In genomic region chr5:134965473-134965851, GRCm38 (mm10) we compare ENCODE assay signal across 8 mouse cellular contexts. TPM values are rescaled to one million over a fixed set of nuclear protein-coding genes. Genes with fewer than 3 reads are reported as not detected.
DNase-seq lines count a peak whose midpoint lies in the region; ATAC-seq and TF ChIP-seq lines count a peak whose summit lies in the region.

No protein-coding gene starts in this region.

- no peak overlapping the region for H3ac ChIP-seq in C2C12 (ENCODE audit: control insufficient read depth, insufficient read length, low read depth)

- ATAC-seq in embryonic facial prominence, embryonic 12.5 days (ENCODE audit: insufficient number of reproducible peaks, insufficient read depth, low FRiP score, low TSS enrichment), result no peak
- ATAC-seq in limb, embryonic 13.5 days (ENCODE audit: low FRiP score, low read depth), result no peak
- ATAC-seq in midbrain, embryonic 14.5 days (ENCODE audit: low FRiP score, low TSS enrichment), result no peak

- H3K79me3 ChIP-seq in C2C12 (ENCODE audit: low read depth), result no peaks in the 10 kb centered on the region

- H3K4me1 ChIP-seq in embryonic facial prominence, embryonic 12.5 days, result 0 out of 2 replicates have a peak, but pooled peaks cover 5% of the 10 kb centered on the region
- peaks cover 16% of the 10 kb centered on the region for H3K4me1 ChIP-seq in heart, embryonic 10.5 days
- H3K4me1 ChIP-seq in limb, embryonic 13.5 days, result peaks cover 15% of the 10 kb centered on the region
- peaks cover 6% of the 10 kb centered on the region; the same call in 1 of the 2 replicates for H3K4me1 ChIP-seq in midbrain, embryonic 14.5 days (ENCODE audit: control insufficient read depth, insufficient read depth, low read length)

- peak; percentile 63 for DNase-seq in adrenal gland, postnatal 25 days
- no peak for DNase-seq in heart, embryonic 10.5 days (ENCODE audit: low spot score)
- peak; percentile 83 for DNase-seq in kidney, adult 9 months
- peak; percentile 90 for DNase-seq in midbrain, embryonic 14.5 days
- DNase-seq in spleen, postnatal 4 days (ENCODE audit: low spot score in 2 of 2), result peak; percentile 81 to 88

- no peaks in the 10 kb centered on the region for H3K36me3 ChIP-seq in C2C12 (ENCODE audit: control insufficient read depth, insufficient read depth)
- no peaks in the 10 kb centered on the region for H3K36me3 ChIP-seq in embryonic facial prominence, embryonic 12.5 days
- H3K36me3 ChIP-seq in heart, embryonic 10.5 days, result no peaks in the 10 kb centered on the region
- H3K36me3 ChIP-seq in limb, embryonic 13.5 days, result no peaks in the 10 kb centered on the region
- no peaks in the 10 kb centered on the region for H3K36me3 ChIP-seq in midbrain, embryonic 14.5 days (ENCODE audit: control insufficient read depth, insufficient read depth, low read length)

- H3K79me2 ChIP-seq in C2C12 (ENCODE audit: control insufficient read depth, insufficient read depth), result no peaks in the 10 kb centered on the region

- TF ChIP-seq CTCF in C2C12 (IDR thresholded peaks at IDR 0.05; ENCODE audit: control insufficient read depth, insufficient read depth, insufficient read length), result peak; percentile 52

- H3K27me3 ChIP-seq in C2C12 (ENCODE audit: control insufficient read depth, insufficient read depth, insufficient read length), result peaks cover 6% of the 10 kb centered on the region
- no peaks in the 10 kb centered on the region for H3K27me3 ChIP-seq in embryonic facial prominence, embryonic 12.5 days
- H3K27me3 ChIP-seq in heart, embryonic 10.5 days (ENCODE audit: insufficient read depth, poor library complexity, severe bottlenecking), result peaks cover 23% of the 10 kb centered on the region
- 0 out of 2 replicates have a peak, but pooled peaks cover 3% of the 10 kb centered on the region for H3K27me3 ChIP-seq in limb, embryonic 13.5 days
- no peaks in the 10 kb centered on the region for H3K27me3 ChIP-seq in midbrain, embryonic 14.5 days (ENCODE audit: control insufficient read depth, insufficient read depth, low read length)

- no peak overlapping the region for H3K9ac ChIP-seq in embryonic facial prominence, embryonic 12.5 days
- H3K9ac ChIP-seq in limb, embryonic 13.5 days, result peak overlapping the region; percentile 40; the same call in 1 of the 2 replicates
- no peak overlapping the region for H3K9ac ChIP-seq in midbrain, embryonic 14.5 days (replicated peaks; ENCODE audit: low read length)

- no peak overlapping the region for H3K27ac ChIP-seq in embryonic facial prominence, embryonic 12.5 days
- H3K27ac ChIP-seq in heart, embryonic 10.5 days, result no peak overlapping the region
- H3K27ac ChIP-seq in limb, embryonic 13.5 days, result no peak overlapping the region
- no peak overlapping the region for H3K27ac ChIP-seq in midbrain, embryonic 14.5 days (replicated peaks; ENCODE audit: low read depth, low read length)

- H3K4me2 ChIP-seq in embryonic facial prominence, embryonic 12.5 days (replicated peaks), result peak overlapping the region; percentile 54
- H3K4me2 ChIP-seq in limb, embryonic 13.5 days (replicated peaks), result peak overlapping the region; percentile 64
- H3K4me2 ChIP-seq in midbrain, embryonic 14.5 days (ENCODE audit: low read length), result peak overlapping the region; percentile 42

- no peak overlapping the region for H3K4me3 ChIP-seq in C2C12 (ENCODE audit: insufficient read depth, poor library complexity, severe bottlenecking)
- peak overlapping the region; percentile 26 for H3K4me3 ChIP-seq in embryonic facial prominence, embryonic 12.5 days
- H3K4me3 ChIP-seq in heart, embryonic 10.5 days, result peak overlapping the region; percentile 52
- peak overlapping the region; percentile 33 for H3K4me3 ChIP-seq in limb, embryonic 13.5 days
- peak overlapping the region; percentile 10; the same call in 1 of the 2 replicates for H3K4me3 ChIP-seq in midbrain, embryonic 14.5 days (replicated peaks; ENCODE audit: low read depth, low read length)

- WGBS in embryonic facial prominence, embryonic 12.5 days, result 4% methylated on average over 10 of the region's 10 CpGs
- WGBS in heart, embryonic 10.5 days, result 5% methylated on average over 10 of the region's 10 CpGs
- WGBS in limb, embryonic 13.5 days, result 5% methylated on average over 10 of the region's 10 CpGs
- WGBS in midbrain, embryonic 14.5 days, result 4% methylated on average over 10 of the region's 10 CpGs

- no peaks in the 10 kb centered on the region for H3K9me3 ChIP-seq in embryonic facial prominence, embryonic 12.5 days
- no peaks in the 10 kb centered on the region for H3K9me3 ChIP-seq in heart, embryonic 10.5 days
- H3K9me3 ChIP-seq in limb, embryonic 13.5 days, result no peaks in the 10 kb centered on the region
- no peaks in the 10 kb centered on the region for H3K9me3 ChIP-seq in midbrain, embryonic 14.5 days (ENCODE audit: control insufficient read depth, low read length)

TF ChIP-seq in C2C12, 6 proteins besides CTCF, POLR2A, EP300 and RAD21:
- TF ChIP-seq MAX (IDR thresholded peaks at IDR 0.05) (no peak), USF1 (IDR thresholded peaks at IDR 0.05; ENCODE audit: low read depth) (no peak), FOSL1 (IDR thresholded peaks at IDR 0.05; ENCODE audit: insufficient read depth, low read length, poor library complexity, severe bottlenecking) (no peak), CEBPB (IDR thresholded peaks at IDR 0.05; ENCODE audit: low read depth) (no peak), MYOD1 (IDR thresholded peaks at IDR 0.05; ENCODE audit: control insufficient read depth, insufficient read length, low read depth) (no peak), MYOG (IDR thresholded peaks at IDR 0.05; ENCODE audit: control insufficient read depth, extremely low read depth, insufficient read length) (no peak)

RNA-seq across cellular contexts. Expression of gene Cldn4, which starts 18.7 kb away (rescaled TPM):
- polyA plus RNA-seq in C2C12 (2012; fragmentation: generic; extraction: Trizol), result 0.04 TPM
- not detected in 2 replicates for total RNA-seq in adrenal gland, postnatal 25 days (2021)
- polyA plus RNA-seq in embryonic facial prominence, embryonic 12.5 days (2016; fragmentation: Nextera tagmentation; extraction: Ambion mirVana), result 11.8 and 14.6 TPM in 2 replicates
- polyA plus RNA-seq in heart, embryonic 10.5 days (2016; fragmentation: Nextera tagmentation; extraction: Ambion mirVana), result 2.8 and 6.9 TPM in 2 replicates
- 16.7 and 18.9 TPM in 2 replicates for polyA plus RNA-seq in limb, embryonic 13.5 days (2015; fragmentation: Nextera tagmentation; extraction: Ambion mirVana)
- not detected in 2 replicates for polyA plus RNA-seq in midbrain, embryonic 14.5 days (2014; fragmentation: Nextera tagmentation; extraction: Ambion mirVana)

RNA-seq across cellular contexts. Expression of gene Cldn3, which starts 20.6 kb away (rescaled TPM):
- polyA plus RNA-seq in C2C12 (2012; fragmentation: generic; extraction: Trizol), result not detected
- 1.0 and 2.2 TPM in 2 replicates for total RNA-seq in adrenal gland, postnatal 25 days (2021)
- polyA plus RNA-seq in embryonic facial prominence, embryonic 12.5 days (2016; fragmentation: Nextera tagmentation; extraction: Ambion mirVana), result 14.8 and 20.5 TPM in 2 replicates
- 2.7 and 10.2 TPM in 2 replicates for polyA plus RNA-seq in heart, embryonic 10.5 days (2016; fragmentation: Nextera tagmentation; extraction: Ambion mirVana)
- 8.1 and 8.4 TPM in 2 replicates for polyA plus RNA-seq in limb, embryonic 13.5 days (2015; fragmentation: Nextera tagmentation; extraction: Ambion mirVana)
- polyA plus RNA-seq in midbrain, embryonic 14.5 days (2014; fragmentation: Nextera tagmentation; extraction: Ambion mirVana), result 0.81 and 1.3 TPM in 2 replicates

RNA-seq across cellular contexts. Expression of gene Mettl27, which starts 33.3 kb away (rescaled TPM):
- polyA plus RNA-seq in C2C12 (2012; fragmentation: generic; extraction: Trizol), result 4.3 TPM
- 24.9 and 39.9 TPM in 2 replicates for total RNA-seq in adrenal gland, postnatal 25 days (2021)
- 21.7 and 21.8 TPM in 2 replicates for polyA plus RNA-seq in embryonic facial prominence, embryonic 12.5 days (2016; fragmentation: Nextera tagmentation; extraction: Ambion mirVana)
- polyA plus RNA-seq in heart, embryonic 10.5 days (2016; fragmentation: Nextera tagmentation; extraction: Ambion mirVana), result 8.8 and 12.1 TPM in 2 replicates
- 19.9 and 21.7 TPM in 2 replicates for polyA plus RNA-seq in limb, embryonic 13.5 days (2015; fragmentation: Nextera tagmentation; extraction: Ambion mirVana)
- polyA plus RNA-seq in midbrain, embryonic 14.5 days (2014; fragmentation: Nextera tagmentation; extraction: Ambion mirVana), result 6.0 and 6.3 TPM in 2 replicates

RNA-seq across cellular contexts. Expression of gene Abhd11, which starts 43.5 kb away (rescaled TPM):
- 26.8 TPM for polyA plus RNA-seq in C2C12 (2012; fragmentation: generic; extraction: Trizol)
- 54.5 and 61.8 TPM in 2 replicates for total RNA-seq in adrenal gland, postnatal 25 days (2021)
- 49.8 and 51.9 TPM in 2 replicates for polyA plus RNA-seq in embryonic facial prominence, embryonic 12.5 days (2016; fragmentation: Nextera tagmentation; extraction: Ambion mirVana)
- polyA plus RNA-seq in heart, embryonic 10.5 days (2016; fragmentation: Nextera tagmentation; extraction: Ambion mirVana), result 57.8 and 63.7 TPM in 2 replicates
- 51.7 and 55.1 TPM in 2 replicates for polyA plus RNA-seq in limb, embryonic 13.5 days (2015; fragmentation: Nextera tagmentation; extraction: Ambion mirVana)
- 58.0 and 81.5 TPM in 2 replicates for polyA plus RNA-seq in midbrain, embryonic 14.5 days (2014; fragmentation: Nextera tagmentation; extraction: Ambion mirVana)

RNA-seq across cellular contexts. Expression of gene Cldn13, which starts 50.1 kb away (rescaled TPM):
- not detected for polyA plus RNA-seq in C2C12 (2012; fragmentation: generic; extraction: Trizol)
- not detected in 2 replicates for total RNA-seq in adrenal gland, postnatal 25 days (2021)
- polyA plus RNA-seq in embryonic facial prominence, embryonic 12.5 days (2016; fragmentation: Nextera tagmentation; extraction: Ambion mirVana), result 2.4 and 2.9 TPM in 2 replicates
- polyA plus RNA-seq in heart, embryonic 10.5 days (2016; fragmentation: Nextera tagmentation; extraction: Ambion mirVana), result 6.1 and 8.5 TPM in 2 replicates
- polyA plus RNA-seq in limb, embryonic 13.5 days (2015; fragmentation: Nextera tagmentation; extraction: Ambion mirVana), result 0.45 and 2.0 TPM in 2 replicates
- polyA plus RNA-seq in midbrain, embryonic 14.5 days (2014; fragmentation: Nextera tagmentation; extraction: Ambion mirVana), result not detected in 2 replicates
